In the genomic region with DNA sequence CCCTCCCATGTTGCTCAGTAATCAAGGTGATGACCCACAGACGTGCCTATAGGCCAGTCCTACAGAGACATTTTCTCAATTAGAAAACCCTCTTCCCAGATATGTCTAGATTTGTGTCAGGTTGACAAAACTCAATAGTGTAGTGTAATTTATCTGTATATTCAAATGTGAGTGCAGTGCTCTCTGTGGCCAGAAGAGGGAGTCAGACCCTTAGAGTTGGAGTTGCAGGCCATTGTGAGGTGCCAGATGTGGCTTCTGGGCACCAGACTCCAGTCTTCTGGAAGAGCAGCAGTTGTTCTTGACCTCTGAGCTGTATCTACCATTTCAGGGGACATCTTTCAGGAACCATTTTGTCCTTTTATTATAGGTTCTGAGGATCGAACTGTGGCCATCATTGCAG, we compare ENCODE assay signal across 20 mouse cellular contexts. TPM values are rescaled to one million over a fixed set of nuclear protein-coding genes. Genes with fewer than 3 reads are reported as not detected.
DNase-seq lines count a peak whose midpoint lies in the region; ATAC-seq and TF ChIP-seq lines count a peak whose summit lies in the region.
"Had no signal": no experiment of that assay in that cellular context is flagged by ENCODE, and none has a peak within 500 bp of the region (broad histone marks: within the 10 kb centered on the region; RNA-seq: fewer than 3 reads in every experiment).

No protein-coding gene starts in this region.

- no peaks in the 10 kb centered on the region for H3K27me3 ChIP-seq in kidney, postnatal 0 days (ENCODE audit: insufficient read depth, low read length)
- no peaks in the 10 kb centered on the region for H3K27me3 ChIP-seq in midbrain, postnatal 0 days (ENCODE audit: insufficient read depth, low read length)
- H3K27me3 ChIP-seq in midbrain, embryonic 14.5 days (ENCODE audit: control insufficient read depth, insufficient read depth, low read length): no peaks in the 10 kb centered on the region
- no peaks in the 10 kb centered on the region for H3K27me3 ChIP-seq in MEL (ENCODE audit: control insufficient read depth in 1 of 2, insufficient read depth in 2 of 2, low read length in 2 of 2)
- H3K27me3 ChIP-seq in cerebellum, adult 2 months (ENCODE audit: control insufficient read depth, insufficient read depth, low read length): no peaks in the 10 kb centered on the region
- H3K27me3 ChIP-seq: embryonic facial prominence, embryonic 13.5 days; neural tube, embryonic 13.5 days had no signal

- H3K9ac ChIP-seq in kidney, postnatal 0 days (ENCODE audit: low read depth, low read length): no peak overlapping the region
- no peak overlapping the region for H3K9ac ChIP-seq in midbrain, postnatal 0 days (replicated peaks; ENCODE audit: low read length, poor library complexity, severe bottlenecking)
- H3K9ac ChIP-seq in midbrain, embryonic 14.5 days (replicated peaks; ENCODE audit: low read length): no peak overlapping the region
- no peak overlapping the region for H3K9ac ChIP-seq in MEL (ENCODE audit: control insufficient read depth, low read depth, low read length, poor library complexity, severe bottlenecking)
- H3K9ac ChIP-seq: embryonic facial prominence, embryonic 13.5 days; hindbrain, embryonic 14.5 days; liver, embryonic 13.5 days; neural tube, embryonic 13.5 days had no signal

- no peaks in the 10 kb centered on the region for H3K36me3 ChIP-seq in kidney, postnatal 0 days (ENCODE audit: insufficient read depth, low read length)
- no peaks in the 10 kb centered on the region for H3K36me3 ChIP-seq in midbrain, postnatal 0 days (ENCODE audit: insufficient read depth, low read length)
- H3K36me3 ChIP-seq in midbrain, embryonic 14.5 days (ENCODE audit: control insufficient read depth, insufficient read depth, low read length): no peaks in the 10 kb centered on the region
- H3K36me3 ChIP-seq in MEL (ENCODE audit: control insufficient read depth in 1 of 2, insufficient read depth in 2 of 2, low read length in 2 of 2): peaks cover 0 to 41% of the 10 kb centered on the region in 2 experiments; a peak in 2 of 4 replicates
- H3K36me3 ChIP-seq: embryonic facial prominence, embryonic 13.5 days; neural tube, embryonic 13.5 days had no signal

- TF ChIP-seq CTCF in kidney, postnatal 0 days (IDR thresholded peaks at IDR 0.05; ENCODE audit: low read depth): peak; percentile 43
- peak; percentile 30; the same call in 1 of the 2 replicates for TF ChIP-seq CTCF in midbrain, postnatal 0 days (IDR thresholded peaks at IDR 0.05)
- TF ChIP-seq CTCF in MEL (IDR thresholded peaks at IDR 0.05 in 2 of 3, conservative IDR thresholded peaks at IDR 0.05 in 1 of 3; ENCODE audit: control insufficient read depth in 1 of 3, insufficient read depth in 1 of 3, low read depth in 2 of 3, low read length in 3 of 3, poor library complexity in 1 of 3, severe bottlenecking in 1 of 3): peak; percentile 39 to 57 (median 52)
- no peak for TF ChIP-seq CTCF in cerebellum, adult 2 months (IDR thresholded peaks at IDR 0.05; ENCODE audit: borderline replicate concordance, insufficient read depth, low read depth, low read length)

- no peak for DNase-seq in kidney, postnatal 0 days (ENCODE audit: low spot score)
- DNase-seq in kidney, postnatal 36 days: no peak
- DNase-seq in midbrain, postnatal 0 days (ENCODE audit: low spot score): no peak
- no peak for DNase-seq in midbrain, embryonic 14.5 days
- DNase-seq in MEL (ENCODE audit: low read depth, low spot score): peak; percentile 43
- no peak for DNase-seq in cerebellum, adult 2 months
- no peak for DNase-seq in Muller cell, postnatal 12 days (ENCODE audit: inconsistent ontology term)
- DNase-seq: adrenal gland, postnatal 25 days; cerebellum, adult 9-11 months; gastrocnemius, postnatal 14 days; kidney, adult 18-20 months; kidney, postnatal 4 days; liver, embryonic 13.5 days; right cerebral cortex, postnatal 25 days; thymus, adult 18-20 months had no signal

- no peak for TF ChIP-seq EP300 in MEL (IDR thresholded peaks at IDR 0.05; ENCODE audit: low read depth in 1 of 2, low read length in 2 of 2)

- WGBS in kidney, postnatal 0 days: 97% methylated on average over 2 of the region's 2 CpGs
- WGBS in midbrain, postnatal 0 days: 89% methylated on average over 2 of the region's 2 CpGs
- whole genome bisulfite sequencing in midbrain, embryonic 14.5 days: 96% methylated on average over 2 of the region's 2 CpGs
- WGBS in cerebellum, adult 2 months: 93% methylated on average over 2 of the region's 2 CpGs

- H3K4me1 ChIP-seq in kidney, postnatal 0 days (replicated peaks; ENCODE audit: insufficient read depth, low read length): peaks cover 15% of the 10 kb centered on the region
- no peaks in the 10 kb centered on the region for H3K4me1 ChIP-seq in midbrain, postnatal 0 days (ENCODE audit: insufficient read depth, low read length)
- H3K4me1 ChIP-seq in midbrain, embryonic 14.5 days (ENCODE audit: control insufficient read depth, insufficient read depth, low read length): no peaks in the 10 kb centered on the region
- peaks cover 25 to 63% of the 10 kb centered on the region in 2 experiments for H3K4me1 ChIP-seq in MEL (ENCODE audit: control insufficient read depth in 1 of 2, insufficient read depth in 2 of 2, low read length in 2 of 2)
- no peaks in the 10 kb centered on the region for H3K4me1 ChIP-seq in cerebellum, adult 2 months (ENCODE audit: control insufficient read depth, insufficient read depth, low read length)

- H3K4me2 ChIP-seq in kidney, postnatal 0 days (ENCODE audit: low read length): no peak overlapping the region
- H3K4me2 ChIP-seq in midbrain, postnatal 0 days (ENCODE audit: low read depth, low read length, poor library complexity, severe bottlenecking): no peak overlapping the region
- no peak overlapping the region for H3K4me2 ChIP-seq in midbrain, embryonic 14.5 days (ENCODE audit: low read length)
- H3K4me2 ChIP-seq: embryonic facial prominence, embryonic 13.5 days; hindbrain, embryonic 14.5 days; liver, embryonic 13.5 days; neural tube, embryonic 13.5 days had no signal

- TF ChIP-seq POLR2A in MEL (IDR thresholded peaks at IDR 0.05; ENCODE audit: control insufficient read depth in 1 of 2, insufficient read depth in 1 of 2, low read depth in 1 of 2, low read length in 2 of 2, poor library complexity in 1 of 2): no peak
- TF ChIP-seq POLR2A in cerebellum, adult 2 months (IDR thresholded peaks at IDR 0.05; ENCODE audit: borderline replicate concordance, insufficient read depth, low read length): no peak

- peak; percentile 23; the same call in 1 of the 2 replicates for TF ChIP-seq RAD21 in MEL (IDR thresholded peaks at IDR 0.05; ENCODE audit: low read depth, low read length)

- peaks cover 23% of the 10 kb centered on the region for H3K79me2 ChIP-seq in MEL (ENCODE audit: control insufficient read depth, insufficient read depth, low read length, poor library complexity)

- no peak overlapping the region for H3K27ac ChIP-seq in kidney, postnatal 0 days
- H3K27ac ChIP-seq in midbrain, postnatal 0 days (ENCODE audit: low read depth, low read length): no peak overlapping the region
- no peak overlapping the region for H3K27ac ChIP-seq in midbrain, embryonic 14.5 days (replicated peaks; ENCODE audit: low read depth, low read length)
- H3K27ac ChIP-seq in MEL (ENCODE audit: control insufficient read depth, low read depth, low read length): peak overlapping the region; percentile 93
- no peak overlapping the region for H3K27ac ChIP-seq in cerebellum, adult 2 months (ENCODE audit: insufficient read depth, low read length)
- H3K27ac ChIP-seq: embryonic facial prominence, embryonic 13.5 days; hindbrain, embryonic 14.5 days; liver, embryonic 13.5 days; neural tube, embryonic 13.5 days had no signal

- ATAC-seq in kidney, postnatal 0 days (replicated peaks; ENCODE audit: low FRiP score, low read depth): no peak
- ATAC-seq in midbrain, postnatal 0 days (ENCODE audit: low FRiP score): no peak
- no peak for ATAC-seq in midbrain, embryonic 14.5 days (ENCODE audit: low FRiP score, low TSS enrichment)

- H3K9me3 ChIP-seq in kidney, postnatal 0 days (replicated peaks; ENCODE audit: low read length): no peaks in the 10 kb centered on the region
- no peaks in the 10 kb centered on the region for H3K9me3 ChIP-seq in midbrain, postnatal 0 days (ENCODE audit: low read length)
- no peaks in the 10 kb centered on the region for H3K9me3 ChIP-seq in midbrain, embryonic 14.5 days (ENCODE audit: control insufficient read depth, low read length)
- H3K9me3 ChIP-seq in MEL (replicated peaks; ENCODE audit: insufficient read depth, low read length): no peaks in the 10 kb centered on the region
- H3K9me3 ChIP-seq: embryonic facial prominence, embryonic 13.5 days; neural tube, embryonic 13.5 days had no signal

- no peak overlapping the region for H3K4me3 ChIP-seq in kidney, postnatal 0 days (replicated peaks; ENCODE audit: low read depth, low read length)
- no peak overlapping the region for H3K4me3 ChIP-seq in midbrain, postnatal 0 days (ENCODE audit: low read depth, low read length)
- H3K4me3 ChIP-seq in midbrain, embryonic 14.5 days (replicated peaks; ENCODE audit: low read depth, low read length): no peak overlapping the region
- no peak overlapping the region for H3K4me3 ChIP-seq in MEL (ENCODE audit: control insufficient read depth in 1 of 2, insufficient read depth in 1 of 2, low read depth in 2 of 2, low read length in 2 of 2)
- H3K4me3 ChIP-seq in cerebellum, adult 2 months (replicated peaks; ENCODE audit: insufficient read depth, low read depth, low read length): no peak overlapping the region
- H3K4me3 ChIP-seq: embryonic facial prominence, embryonic 13.5 days; liver, embryonic 13.5 days; neural tube, embryonic 13.5 days had no signal

RNA-seq across cellular contexts. Expression of a gene that starts 2.9 kb away (rescaled TPM):
- polyA plus RNA-seq in kidney, postnatal 0 days (2015; fragmentation: Nextera tagmentation; extraction: Ambion mirVana): 129 and 131 TPM in 2 replicates
- total RNA-seq in midbrain, postnatal 0 days (2014; rRNA removed): 6.7 and 12.2 TPM in 2 replicates
- 6.3 and 8.0 TPM in 2 replicates for polyA plus RNA-seq in midbrain, postnatal 0 days (2015; fragmentation: Nextera tagmentation; extraction: Ambion mirVana)
- polyA plus RNA-seq in midbrain, embryonic 14.5 days (2014; fragmentation: Nextera tagmentation; extraction: Ambion mirVana): 3.3 and 8.6 TPM in 2 replicates
- 222 and 241 TPM in 2 replicates for total RNA-seq in MEL (2012; rRNA removed)
- 100 to 1,000 TPM in 1 of 2 experiments, not detected in 1; 283 TPM for polyA plus RNA-seq in MEL (2012; ENCODE audit: insufficient read depth in 1 of 2, insufficient read length in 2 of 2, low read depth in 1 of 2, low replicate concordance in 2 of 2, missing spikeins in 1 of 2)
- polyA plus RNA-seq in cerebellum, adult 2 months (2012; rRNA removed): 3.6 and 4.8 TPM in 2 replicates

RNA-seq across cellular contexts. Expression of a gene that starts 25.6 kb away (rescaled TPM):
- polyA plus RNA-seq in kidney, postnatal 0 days (2015; fragmentation: Nextera tagmentation; extraction: Ambion mirVana): 0.10 TPM in 1 of 2 replicates, not detected in the other
- 0.28 TPM in 1 of 2 replicates, not detected in the other for total RNA-seq in midbrain, postnatal 0 days (2014; rRNA removed)
- 0.25 and 0.48 TPM in 2 replicates for polyA plus RNA-seq in midbrain, postnatal 0 days (2015; fragmentation: Nextera tagmentation; extraction: Ambion mirVana)
- polyA plus RNA-seq in midbrain, embryonic 14.5 days (2014; fragmentation: Nextera tagmentation; extraction: Ambion mirVana): 0.98 and 1.1 TPM in 2 replicates
- total RNA-seq in MEL (2012; rRNA removed): not detected in 2 replicates
- polyA plus RNA-seq in MEL (2012; ENCODE audit: insufficient read depth in 1 of 2, insufficient read length in 2 of 2, low read depth in 1 of 2, low replicate concordance in 2 of 2, missing spikeins in 1 of 2): under 1 TPM in 1 of 2 experiments, not detected in 1; 0.17 TPM
- 0.78 and 0.79 TPM in 2 replicates for polyA plus RNA-seq in cerebellum, adult 2 months (2012; rRNA removed)
- total RNA-seq: monocyte, adult 5-6 weeks had no signal
- polyA plus RNA-seq: heart, postnatal 0 days; liver, embryonic 13.5 days had no signal

RNA-seq across cellular contexts. Expression of a gene that starts 51.1 kb away (rescaled TPM):
- polyA plus RNA-seq in kidney, postnatal 0 days (2015; fragmentation: Nextera tagmentation; extraction: Ambion mirVana): 16.2 and 18.1 TPM in 2 replicates
- 12.5 and 18.3 TPM in 2 replicates for total RNA-seq in midbrain, postnatal 0 days (2014; rRNA removed)
- polyA plus RNA-seq in midbrain, postnatal 0 days (2015; fragmentation: Nextera tagmentation; extraction: Ambion mirVana): 16.0 and 17.9 TPM in 2 replicates
- polyA plus RNA-seq in midbrain, embryonic 14.5 days (2014; fragmentation: Nextera tagmentation; extraction: Ambion mirVana): 13.5 and 19.8 TPM in 2 replicates
- total RNA-seq in MEL (2012; rRNA removed): 4.2 and 4.6 TPM in 2 replicates
- polyA plus RNA-seq in MEL (2012; ENCODE audit: insufficient read depth in 1 of 2, insufficient read length in 2 of 2, low read depth in 1 of 2, low replicate concordance in 2 of 2, missing spikeins in 1 of 2): 10 to 100 TPM in 1 of 2 experiments, not detected in 1; 14.1 TPM
- 32.5 and 32.7 TPM in 2 replicates for polyA plus RNA-seq in cerebellum, adult 2 months (2012; rRNA removed)

RNA-seq across cellular contexts. Expression of a gene that starts 51.2 kb away (rescaled TPM):
- polyA plus RNA-seq in kidney, postnatal 0 days (2015; fragmentation: Nextera tagmentation; extraction: Ambion mirVana): 41.0 and 45.3 TPM in 2 replicates
- 4.4 and 4.5 TPM in 2 replicates for total RNA-seq in midbrain, postnatal 0 days (2014; rRNA removed)
- polyA plus RNA-seq in midbrain, postnatal 0 days (2015; fragmentation: Nextera tagmentation; extraction: Ambion mirVana): 6.8 and 7.5 TPM in 2 replicates
- 4.2 and 5.1 TPM in 2 replicates for polyA plus RNA-seq in midbrain, embryonic 14.5 days (2014; fragmentation: Nextera tagmentation; extraction: Ambion mirVana)
- 35.1 and 40.3 TPM in 2 replicates for total RNA-seq in MEL (2012; rRNA removed)
- polyA plus RNA-seq in MEL (2012; ENCODE audit: insufficient read depth in 1 of 2, insufficient read length in 2 of 2, low read depth in 1 of 2, low replicate concordance in 2 of 2, missing spikeins in 1 of 2): 10 to 100 TPM in 1 of 2 experiments, not detected in 1; 61.5 TPM
- 13.7 and 15.6 TPM in 2 replicates for polyA plus RNA-seq in cerebellum, adult 2 months (2012; rRNA removed)

Comparison
In these comparisons a context has a peak if more than half of its experiments do, and no peak if none do; other contexts are left out.
1. RNA of a gene that starts 2.9 kb away (polyA plus RNA-seq): 283 TPM in MEL and 129 to 131 TPM in kidney, postnatal 0 days; 3.3 to 8.6 TPM in midbrain, embryonic 14.5 days, 6.3 to 8.0 TPM in midbrain, postnatal 0 days and 3.6 to 4.8 TPM in cerebellum, adult 2 months; every median in the first group is over 10 times any median in the second.